Mouse (Mus musculus) neutrophil, adult 5-6 weeks (primary cell): ENCODE results near the gene Clpsl2. TPM values are rescaled to one million over a fixed set of nuclear protein-coding genes. Genes with fewer than 3 reads are reported as not detected.

ENCODE experiments used
- ATAC-seq: fragments of 151-379, 151-347 bp; 2 replicates; pipeline ENCODE4 v1.8.0; 2017; ENCODE audit warnings: mild to moderate bottlenecking, moderate TSS enrichment; ENCODE audit not compliant: insufficient number of reproducible peaks, poor library complexity, low FRiP score, severe bottlenecking; ENCODE audit errors: extremely low read depth
- total RNA-seq: library from RNA; stranded (forward); fragments of 200-1000 nt; gene quantifications from 2 replicates; pipeline ENCODE4 v1.2.3, GENCODE M21; 2017

Clpsl2 gene
- total RNA-seq, 1 experiment from 2014 or later: not detected

DNA sequence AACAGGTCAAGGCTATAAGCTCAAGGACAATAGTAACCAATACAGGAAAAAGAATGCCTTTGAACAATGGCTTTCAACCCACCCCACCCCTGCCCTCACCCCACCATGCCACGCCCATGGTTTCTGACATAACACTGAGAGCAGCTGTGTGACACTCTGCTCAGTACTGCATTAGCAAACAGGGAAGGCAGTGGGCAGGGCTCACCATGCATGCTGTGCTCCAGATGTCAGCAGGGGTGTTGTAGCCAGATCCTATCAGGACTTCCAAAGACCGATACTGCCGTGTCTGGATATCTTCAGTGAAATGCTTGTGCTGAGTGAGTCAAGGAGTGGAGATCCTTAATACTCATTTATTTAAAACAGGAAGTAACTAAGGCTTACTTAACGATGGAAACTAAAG lies 44.8 kb downstream of the Clpsl2 start:
- ATAC-seq: no peak

DNA sequence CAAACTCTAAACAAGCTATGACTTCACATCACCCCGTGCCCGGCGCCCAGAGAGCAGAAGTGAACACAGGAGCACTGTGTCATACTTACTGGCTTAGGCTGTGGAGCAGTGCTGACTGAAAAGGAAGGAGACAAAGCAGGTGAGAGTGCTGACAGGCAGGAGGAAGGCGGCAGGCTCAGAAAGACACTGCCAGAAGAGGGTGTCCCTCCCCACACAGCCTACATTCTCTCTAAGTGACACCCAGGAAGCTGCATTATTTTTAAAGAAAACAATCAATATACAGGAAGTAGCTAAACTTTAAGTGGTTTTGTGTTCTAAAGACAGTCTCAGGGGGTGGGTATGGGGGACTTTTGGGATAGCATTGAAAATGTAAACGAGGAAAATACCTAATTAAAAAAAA lies 51.6 kb downstream of the Clpsl2 start:
- ATAC-seq: no peak

DNA sequence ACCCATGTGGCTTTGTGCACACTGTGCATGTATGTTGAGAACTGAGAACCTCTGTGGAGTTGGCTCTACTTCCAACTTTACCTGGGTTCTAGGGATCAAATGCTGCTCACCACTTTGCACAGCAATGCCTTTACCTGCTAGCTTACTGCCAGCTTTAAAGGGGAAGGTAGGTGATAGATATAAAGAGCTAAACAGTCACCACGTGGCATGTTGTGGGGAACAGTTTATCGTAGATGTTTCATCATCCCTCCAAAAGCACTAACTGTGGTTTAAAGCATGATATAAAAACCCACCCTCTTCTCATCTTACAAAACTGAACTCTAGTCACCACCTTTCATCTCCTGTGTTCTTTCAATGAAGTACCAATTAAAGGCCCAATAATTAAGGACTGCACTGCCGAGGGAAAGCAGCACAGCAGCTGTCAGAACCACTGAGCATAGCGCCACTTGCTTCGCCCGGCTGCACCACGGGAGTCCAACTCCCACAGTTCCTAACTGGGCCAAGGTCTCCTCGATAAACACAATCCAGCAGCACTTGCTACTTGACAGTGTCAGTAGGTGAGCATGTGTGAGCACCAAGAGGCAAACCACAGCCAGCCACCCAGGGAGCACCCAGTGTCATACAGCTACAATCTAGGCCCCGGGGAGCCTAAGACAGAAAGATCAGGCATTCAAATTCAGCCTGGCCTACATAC lies 52.5 kb downstream of the Clpsl2 start:
- ATAC-seq: no peak

Other genes with a start within 250 kb of the Clpsl2 start
- 11.9 and 23.3 TPM in 2 replicates for gene Fance, start 235.9 kb upstream of the Clpsl2 start, total RNA-seq
- gene Rpl10a, start 220.9 kb upstream of the Clpsl2 start, total RNA-seq: 433 and 443 TPM in 2 replicates
- not detected in 2 replicates for gene Tead3, start 198.6 kb upstream of the Clpsl2 start, total RNA-seq
- not detected in 2 replicates for gene Tulp1, start 184.2 kb upstream of the Clpsl2 start, total RNA-seq
- 18.0 and 19.4 TPM in 2 replicates for gene Fkbp5, start 31.9 kb upstream of the Clpsl2 start, total RNA-seq
- 0.61 TPM in 1 of 2 replicates, not detected in the other for gene Armc12, start 18.6 kb upstream of the Clpsl2 start, total RNA-seq
- not detected in 2 replicates for gene Clps, start 11.4 kb downstream of the Clpsl2 start, total RNA-seq
- not detected in 2 replicates for gene Lhfpl5, start 26.2 kb downstream of the Clpsl2 start, total RNA-seq
- gene Srpk1, start 73.3 kb downstream of the Clpsl2 start, total RNA-seq: 80.9 and 102 TPM in 2 replicates
- gene Slc26a8, start 140.8 kb downstream of the Clpsl2 start, total RNA-seq: 2.0 and 2.8 TPM in 2 replicates
- gene Mapk14, start 141.9 kb downstream of the Clpsl2 start, total RNA-seq: 197 and 202 TPM in 2 replicates
- gene AC170998.1, start 176.7 kb downstream of the Clpsl2 start, total RNA-seq: 18.3 and 18.7 TPM in 2 replicates
- gene Mapk13, start 219.9 kb downstream of the Clpsl2 start, total RNA-seq: 21.1 and 22.0 TPM in 2 replicates